Mouse (Mus musculus): ENCODE data around the gene Higd1a. TPM values are rescaled to one million over a fixed set of nuclear protein-coding genes. Genes with fewer than 3 reads are reported as not detected.

Higd1a gene
- polyA plus RNA-seq, 1 experiment from 2014 or later: 135 TPM

DNA sequence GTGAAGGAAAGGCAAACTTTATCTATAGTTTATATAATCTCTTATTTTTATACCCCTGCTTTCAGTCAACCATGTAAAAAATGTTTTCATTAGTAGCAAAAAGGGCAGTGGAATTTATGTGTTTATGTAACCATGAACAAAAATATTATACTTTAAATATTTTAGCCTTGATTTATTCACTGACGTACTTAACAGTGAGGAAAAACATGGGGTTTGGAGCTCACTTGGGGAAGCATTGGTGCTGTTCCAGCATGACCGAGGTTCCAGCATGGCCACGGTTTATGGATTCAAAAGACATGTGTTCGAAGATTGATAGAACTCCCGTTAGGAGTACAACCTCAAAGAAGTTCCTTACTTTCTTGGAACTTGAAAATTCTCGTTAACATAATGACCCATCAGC, 10.1 kb upstream of the Higd1a start:
- no peak overlapping the region for H3K27ac ChIP-seq (replicated peaks; ENCODE audit: low read depth, low read length)
- ATAC-seq (ENCODE audit: low FRiP score, low TSS enrichment) (no peak), DNase-seq (no peak)
- H3K4me2 ChIP-seq (ENCODE audit: low read length): no peak overlapping the region
- H3K36me3 ChIP-seq (ENCODE audit: control insufficient read depth, insufficient read depth, low read length): no peaks in the 10 kb centered on the region
- WGBS: 89% methylated on average over 6 of the region's 6 CpGs
- H3K27me3 ChIP-seq (ENCODE audit: control insufficient read depth, insufficient read depth, low read length): no peaks in the 10 kb centered on the region
- H3K9me3 ChIP-seq (ENCODE audit: control insufficient read depth, low read length): no peaks in the 10 kb centered on the region
- H3K9ac ChIP-seq (replicated peaks; ENCODE audit: low read length): no peak overlapping the region
- H3K4me3 ChIP-seq (replicated peaks; ENCODE audit: low read depth, low read length): no peak overlapping the region
- H3K4me1 ChIP-seq (ENCODE audit: control insufficient read depth, insufficient read depth, low read length): no peaks in the 10 kb centered on the region

DNA sequence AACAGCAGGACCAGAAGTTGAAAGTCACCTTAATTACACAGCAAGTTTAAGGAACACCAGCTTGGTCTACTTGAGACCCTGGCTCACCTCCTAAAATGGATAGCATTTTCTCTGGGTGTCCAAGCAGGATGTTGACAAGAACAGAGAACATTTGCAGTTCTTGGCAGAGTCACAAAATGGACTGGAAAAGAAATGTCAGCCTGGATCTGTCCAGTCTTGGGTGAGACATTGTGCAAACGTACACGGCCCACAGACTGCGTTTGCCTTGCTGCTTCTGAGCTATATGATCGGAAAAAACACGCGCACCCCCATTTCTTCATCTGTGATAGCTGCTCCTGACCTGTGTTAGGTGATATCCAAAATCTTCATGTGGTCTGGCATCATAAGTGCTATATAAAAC, 9.5 kb upstream of the Higd1a start:
- ATAC-seq (ENCODE audit: low FRiP score, low TSS enrichment) (no peak), DNase-seq (no peak)

DNA sequence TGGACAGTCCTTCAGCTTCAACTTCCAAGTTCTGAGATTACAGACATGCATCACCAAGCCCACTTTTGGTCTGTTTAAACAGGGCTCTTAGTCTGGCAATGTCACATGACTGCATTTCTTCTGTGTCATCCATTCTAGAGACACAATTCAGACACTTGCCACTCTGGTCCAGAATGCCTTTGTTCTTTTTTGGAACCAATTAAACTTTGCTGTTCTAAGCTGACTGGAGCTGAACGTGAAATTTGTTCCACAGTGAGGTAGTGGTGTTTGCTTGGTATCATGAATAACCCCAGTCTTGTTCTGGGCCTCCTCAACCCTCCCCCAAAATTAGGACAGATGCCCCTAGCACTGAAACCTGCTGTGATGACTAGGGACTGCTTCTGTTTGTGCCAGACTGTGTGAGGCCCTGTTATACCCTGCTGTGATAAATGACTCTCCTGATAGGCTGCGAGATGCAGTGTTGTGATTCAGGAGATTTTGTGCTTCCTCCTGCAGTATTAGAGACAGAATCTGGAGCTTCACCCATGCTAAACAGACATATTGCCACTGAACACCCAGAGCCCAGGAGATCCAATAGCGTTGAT, 7.4 kb upstream of the Higd1a start:
- 59% methylated on average over 3 of the region's 3 CpGs for WGBS
- no peaks in the 10 kb centered on the region for H3K4me1 ChIP-seq (ENCODE audit: control insufficient read depth, insufficient read depth, low read length)
- no peak overlapping the region for H3K27ac ChIP-seq (replicated peaks; ENCODE audit: low read depth, low read length)
- no peak for ATAC-seq (ENCODE audit: low FRiP score, low TSS enrichment)
- DNase-seq: no peak
- H3K27me3 ChIP-seq (ENCODE audit: control insufficient read depth, insufficient read depth, low read length): no peaks in the 10 kb centered on the region
- no peak overlapping the region for H3K4me2 ChIP-seq (ENCODE audit: low read length)
- no peaks in the 10 kb centered on the region for H3K36me3 ChIP-seq (ENCODE audit: control insufficient read depth, insufficient read depth, low read length)
- H3K9me3 ChIP-seq (ENCODE audit: control insufficient read depth, low read length): no peaks in the 10 kb centered on the region
- H3K4me3 ChIP-seq (replicated peaks; ENCODE audit: low read depth, low read length): no peak overlapping the region
- no peak overlapping the region for H3K9ac ChIP-seq (replicated peaks; ENCODE audit: low read length)

More for the DNA sequence above, 9.5 kb upstream of the Higd1a start:
- no peak overlapping the region for H3K9ac ChIP-seq (replicated peaks; ENCODE audit: low read length)
- no peaks in the 10 kb centered on the region for H3K36me3 ChIP-seq (ENCODE audit: control insufficient read depth, insufficient read depth, low read length)
- no peak overlapping the region for H3K4me3 ChIP-seq (replicated peaks; ENCODE audit: low read depth, low read length)
- H3K9me3 ChIP-seq (ENCODE audit: control insufficient read depth, low read length): no peaks in the 10 kb centered on the region
- H3K27me3 ChIP-seq (ENCODE audit: control insufficient read depth, insufficient read depth, low read length): no peaks in the 10 kb centered on the region
- no peak overlapping the region for H3K4me2 ChIP-seq (ENCODE audit: low read length)
- H3K4me1 ChIP-seq (ENCODE audit: control insufficient read depth, insufficient read depth, low read length): no peaks in the 10 kb centered on the region
- no peak overlapping the region for H3K27ac ChIP-seq (replicated peaks; ENCODE audit: low read depth, low read length)
- 92% methylated on average over 6 of the region's 6 CpGs for WGBS

DNA sequence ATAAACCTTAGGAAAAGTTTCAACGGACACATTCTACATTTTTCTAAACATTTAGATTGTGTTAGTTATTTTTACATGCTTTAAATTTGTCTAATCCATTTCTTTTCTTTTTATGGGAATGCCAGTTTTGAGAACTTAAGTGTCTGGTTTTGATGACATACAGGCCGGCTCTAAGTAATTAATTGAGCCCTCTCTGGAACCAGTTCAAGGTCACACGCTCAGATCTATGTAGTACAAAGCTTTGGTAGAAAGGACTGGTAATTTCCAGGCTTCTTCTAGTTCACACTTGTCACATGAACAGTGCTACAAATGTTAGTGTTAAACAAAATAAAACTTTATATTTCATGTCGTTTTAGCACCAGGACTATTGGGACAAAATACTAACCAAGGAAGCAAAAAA, 6.7 kb upstream of the Higd1a start:
- no peaks in the 10 kb centered on the region for H3K4me1 ChIP-seq (ENCODE audit: control insufficient read depth, insufficient read depth, low read length)
- 82% methylated on average over 4 of the region's 4 CpGs for WGBS
- H3K9ac ChIP-seq (replicated peaks; ENCODE audit: low read length): no peak overlapping the region
- no peak overlapping the region for H3K4me3 ChIP-seq (replicated peaks; ENCODE audit: low read depth, low read length)
- DNase-seq: no peak
- no peaks in the 10 kb centered on the region for H3K27me3 ChIP-seq (ENCODE audit: control insufficient read depth, insufficient read depth, low read length)
- no peaks in the 10 kb centered on the region for H3K36me3 ChIP-seq (ENCODE audit: control insufficient read depth, insufficient read depth, low read length)
- no peak overlapping the region for H3K27ac ChIP-seq (replicated peaks; ENCODE audit: low read depth, low read length)
- no peak overlapping the region for H3K4me2 ChIP-seq (ENCODE audit: low read length)
- no peak for ATAC-seq (ENCODE audit: low FRiP score, low TSS enrichment)
- H3K9me3 ChIP-seq (ENCODE audit: control insufficient read depth, low read length): no peaks in the 10 kb centered on the region

DNA sequence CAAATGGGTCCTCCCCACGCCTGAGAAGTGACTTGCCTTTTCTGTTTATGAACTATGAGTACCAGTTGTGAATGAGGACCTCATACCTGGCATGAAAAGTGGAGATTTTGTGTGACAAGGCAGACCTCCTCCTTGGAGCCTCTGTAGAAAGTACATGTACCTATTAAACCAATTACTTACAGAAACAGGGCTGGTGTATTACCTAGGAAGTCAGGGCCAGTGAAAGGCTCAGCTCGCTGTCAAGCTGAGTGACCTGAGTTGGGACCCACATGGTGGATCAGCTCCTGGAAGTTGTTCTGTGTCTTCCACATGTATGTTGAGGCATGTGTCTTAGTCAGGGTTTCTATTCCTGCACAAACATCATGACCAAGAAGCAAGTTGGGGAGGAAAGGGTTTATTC, 2.8 kb upstream of the Higd1a start:
- Histone ChIP-seq H3K4me2 (ENCODE audit: low read length) (no peak overlapping the region), H3K27me3 (ENCODE audit: control insufficient read depth, insufficient read depth, low read length) (no peaks in the 10 kb centered on the region), H3K9me3 (ENCODE audit: control insufficient read depth, low read length) (no peaks in the 10 kb centered on the region), H3K36me3 (ENCODE audit: control insufficient read depth, insufficient read depth, low read length) (no peaks in the 10 kb centered on the region), H3K4me3 (replicated peaks; ENCODE audit: low read depth, low read length) (no peak overlapping the region), H3K4me1 (ENCODE audit: control insufficient read depth, insufficient read depth, low read length) (peaks cover 2% of the 10 kb centered on the region; the same call in 1 of the 2 replicates), H3K9ac (replicated peaks; ENCODE audit: low read length) (no peak overlapping the region), H3K27ac (replicated peaks; ENCODE audit: low read depth, low read length) (no peak overlapping the region)
- 91% methylated on average over 2 of the region's 2 CpGs for WGBS
- ATAC-seq (ENCODE audit: low FRiP score, low TSS enrichment) (no peak), DNase-seq (no peak)

DNA sequence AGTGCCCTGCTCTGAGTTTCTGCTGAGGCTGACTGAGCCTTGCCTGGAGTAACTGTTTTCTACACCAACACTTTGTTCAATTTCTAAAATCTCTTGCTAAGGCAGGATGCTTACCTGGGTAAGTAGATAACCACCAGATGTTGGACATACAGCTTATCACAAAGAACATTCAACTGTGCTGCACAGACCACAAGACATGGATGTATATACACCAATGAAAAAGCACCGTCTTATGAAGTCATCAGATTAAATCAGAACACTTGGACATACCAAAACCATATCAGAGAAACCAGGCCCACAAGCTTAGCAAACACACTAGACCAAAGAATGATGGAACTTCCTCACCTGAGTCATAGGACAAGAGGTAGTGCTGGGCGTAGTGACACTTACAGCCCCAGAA, 1.2 kb upstream of the Higd1a start:
- Histone ChIP-seq H3K4me1 (ENCODE audit: control insufficient read depth, insufficient read depth, low read length) (peaks cover 2% of the 10 kb centered on the region; the same call in 1 of the 2 replicates), H3K9ac (replicated peaks; ENCODE audit: low read length) (no peak overlapping the region), H3K4me3 (replicated peaks; ENCODE audit: low read depth, low read length) (no peak overlapping the region), H3K27ac (replicated peaks; ENCODE audit: low read depth, low read length) (no peak overlapping the region), H3K4me2 (ENCODE audit: low read length) (no peak overlapping the region), H3K9me3 (ENCODE audit: control insufficient read depth, low read length) (no peaks in the 10 kb centered on the region), H3K36me3 (ENCODE audit: control insufficient read depth, insufficient read depth, low read length) (no peaks in the 10 kb centered on the region), H3K27me3 (ENCODE audit: control insufficient read depth, insufficient read depth, low read length) (no peaks in the 10 kb centered on the region)
- 99% methylated on average over 2 of the region's 2 CpGs for WGBS
- DNase-seq (no peak), ATAC-seq (ENCODE audit: low FRiP score, low TSS enrichment) (no peak)

DNA sequence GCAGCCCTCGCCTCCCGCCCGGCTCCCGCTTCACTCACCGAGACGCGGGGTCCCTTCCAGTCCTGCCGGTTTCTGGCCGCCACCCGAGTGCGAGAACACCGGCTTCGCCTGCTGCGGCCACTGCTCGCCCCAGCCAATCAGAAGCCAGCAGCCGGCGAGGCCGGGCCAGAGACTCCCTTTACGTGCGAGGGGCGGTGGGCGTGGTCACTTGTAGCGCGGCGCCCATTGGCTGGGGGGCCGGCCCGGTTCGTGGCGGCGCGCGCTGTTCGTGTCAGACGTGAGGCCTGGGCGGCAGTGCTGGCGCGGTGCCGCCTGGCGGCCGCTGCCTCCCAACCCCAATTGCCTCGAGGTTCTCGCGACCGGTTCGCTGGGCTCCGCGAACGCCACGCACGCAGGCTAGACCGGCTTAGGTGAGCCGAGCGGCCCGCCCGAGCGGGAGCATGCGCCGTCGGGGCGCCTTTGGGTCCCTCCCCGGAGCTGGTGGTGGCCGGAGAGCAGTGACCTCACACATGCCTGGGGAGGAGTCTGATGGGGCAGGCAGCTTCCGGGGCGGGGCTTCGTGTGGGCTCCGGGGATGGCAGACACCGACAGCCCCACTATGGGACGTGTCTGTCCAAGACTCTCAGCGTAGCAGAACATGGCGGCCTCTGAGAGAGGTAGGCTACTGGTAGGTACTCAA, 549 bp downstream of the Higd1a start:
- Histone ChIP-seq H3K9ac (replicated peaks; ENCODE audit: low read length) (peak overlapping the region; percentile 81), H3K36me3 (ENCODE audit: control insufficient read depth, insufficient read depth, low read length) (no peaks in the 10 kb centered on the region), H3K27me3 (ENCODE audit: control insufficient read depth, insufficient read depth, low read length) (no peaks in the 10 kb centered on the region), H3K4me3 (replicated peaks; ENCODE audit: low read depth, low read length) (peak overlapping the region; percentile 86), H3K4me2 (ENCODE audit: low read length) (peak overlapping the region; percentile 93), H3K27ac (replicated peaks; ENCODE audit: low read depth, low read length) (peak overlapping the region; percentile 93), H3K9me3 (ENCODE audit: control insufficient read depth, low read length) (no peaks in the 10 kb centered on the region), H3K4me1 (ENCODE audit: control insufficient read depth, insufficient read depth, low read length) (peaks cover 2% of the 10 kb centered on the region; the same call in 1 of the 2 replicates)
- ATAC-seq (ENCODE audit: low FRiP score, low TSS enrichment) (peak; percentile 98), DNase-seq (peak; percentile 99)
- WGBS: under 1% methylated on average over 70 of the region's 70 CpGs

DNA sequence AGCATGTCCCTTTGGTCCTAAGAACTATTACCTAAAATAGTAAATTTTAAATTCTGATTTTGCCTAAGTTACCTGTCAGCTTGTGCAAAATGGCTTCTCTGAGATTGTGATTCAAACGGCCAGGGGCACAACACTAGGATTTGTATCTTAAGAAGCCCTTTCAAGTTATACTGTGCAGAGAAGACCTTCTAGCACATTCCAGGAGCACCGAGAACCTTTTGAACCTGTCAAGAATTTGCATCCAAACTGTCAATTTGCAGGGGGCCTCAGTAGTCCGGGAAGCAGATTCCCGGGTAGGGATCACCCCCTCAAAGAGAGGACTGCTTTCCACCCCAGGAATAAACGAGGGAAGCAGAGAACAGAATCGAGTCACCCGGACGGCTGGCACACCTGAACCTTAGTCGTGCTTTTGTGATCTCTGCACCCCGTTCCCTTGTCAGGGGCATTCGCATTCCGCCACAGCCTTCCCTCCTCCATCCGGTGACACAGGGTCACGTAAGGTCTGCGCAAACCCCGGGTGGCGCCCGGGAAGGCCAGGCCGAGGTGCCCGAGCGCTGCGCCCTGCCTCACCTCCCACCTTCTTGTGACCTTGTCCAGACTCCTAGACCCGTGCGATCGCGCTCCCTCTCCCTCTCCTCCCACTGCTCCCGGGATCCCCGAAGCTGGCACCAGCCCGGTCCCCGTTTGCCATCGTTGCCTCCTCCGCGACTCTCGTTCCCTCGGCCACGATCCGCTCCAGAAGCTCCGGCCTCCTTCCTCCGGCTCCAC, 1.3 kb downstream of the Higd1a start:
- peaks cover 2% of the 10 kb centered on the region; the same call in 1 of the 2 replicates for H3K4me1 ChIP-seq (ENCODE audit: control insufficient read depth, insufficient read depth, low read length)
- H3K9ac ChIP-seq (replicated peaks; ENCODE audit: low read length): peak overlapping the region; percentile 81
- H3K27me3 ChIP-seq (ENCODE audit: control insufficient read depth, insufficient read depth, low read length): no peaks in the 10 kb centered on the region
- peak overlapping the region; percentile 93 for H3K4me2 ChIP-seq (ENCODE audit: low read length)
- H3K4me3 ChIP-seq (replicated peaks; ENCODE audit: low read depth, low read length): peak overlapping the region; percentile 86
- no peaks in the 10 kb centered on the region for H3K9me3 ChIP-seq (ENCODE audit: control insufficient read depth, low read length)
- H3K36me3 ChIP-seq (ENCODE audit: control insufficient read depth, insufficient read depth, low read length): peaks cover 5% of the 10 kb centered on the region; the same call in 1 of the 2 replicates
- 1% methylated on average over 39 of the region's 39 CpGs for WGBS
- no peak for DNase-seq
- ATAC-seq (ENCODE audit: low FRiP score, low TSS enrichment): no peak; the same call in 1 of the 2 replicates
- H3K27ac ChIP-seq (replicated peaks; ENCODE audit: low read depth, low read length): peak overlapping the region; percentile 93
